Mouse (Mus musculus): Measurements from ENCODE around the gene F3.

F3 gene

DNA sequence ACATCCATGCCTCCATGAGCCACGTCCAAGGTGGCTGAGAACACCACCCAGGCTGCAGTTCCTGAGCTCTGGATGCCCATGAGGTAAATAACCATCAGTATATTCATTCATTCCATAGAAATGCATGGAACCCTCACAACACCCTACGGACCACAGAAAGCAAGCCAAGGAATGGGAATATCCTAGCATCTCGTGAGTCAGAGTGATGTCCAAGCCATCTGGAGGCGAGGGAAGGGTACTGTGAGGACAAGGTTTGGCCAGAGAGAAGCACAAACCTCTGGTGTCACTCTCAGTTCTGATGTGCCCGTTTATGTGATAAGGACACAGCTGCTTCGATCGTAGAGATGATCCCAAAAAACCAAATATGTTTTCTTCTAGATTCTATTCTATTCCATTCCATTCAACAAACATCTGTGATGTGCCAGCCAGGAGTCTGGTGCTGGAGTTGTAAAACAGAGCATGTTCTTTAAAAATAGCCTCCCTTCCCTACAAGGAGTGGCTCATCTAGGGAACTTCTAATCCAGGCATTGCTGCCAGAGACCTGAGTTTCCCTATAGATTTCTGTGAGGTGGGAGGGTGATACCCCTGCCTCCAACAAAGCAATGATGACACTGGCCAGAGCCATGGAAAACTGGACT, 12.3 kb upstream of the F3 start:
- no peak for DNase-seq

DNA sequence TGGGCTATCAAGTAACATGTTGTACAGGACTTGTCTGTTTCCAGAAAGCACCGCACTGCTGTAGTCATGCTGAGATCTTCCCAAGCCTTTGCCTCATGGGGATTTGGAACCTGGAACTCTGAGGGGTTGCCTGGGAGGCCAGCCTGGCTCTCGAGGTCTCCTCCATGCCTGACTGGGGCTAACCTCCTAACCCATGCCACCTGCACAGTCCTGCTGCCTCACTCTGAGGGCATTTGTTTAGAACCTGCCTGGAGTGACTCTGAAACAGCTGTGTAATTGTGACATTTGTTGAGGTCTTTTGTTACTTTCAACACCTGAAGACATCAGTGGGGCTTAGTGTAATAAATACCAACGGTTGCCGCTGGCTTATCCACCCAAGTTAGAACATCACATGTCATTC, 11.1 kb upstream of the F3 start:
- DNase-seq = no peak

DNA sequence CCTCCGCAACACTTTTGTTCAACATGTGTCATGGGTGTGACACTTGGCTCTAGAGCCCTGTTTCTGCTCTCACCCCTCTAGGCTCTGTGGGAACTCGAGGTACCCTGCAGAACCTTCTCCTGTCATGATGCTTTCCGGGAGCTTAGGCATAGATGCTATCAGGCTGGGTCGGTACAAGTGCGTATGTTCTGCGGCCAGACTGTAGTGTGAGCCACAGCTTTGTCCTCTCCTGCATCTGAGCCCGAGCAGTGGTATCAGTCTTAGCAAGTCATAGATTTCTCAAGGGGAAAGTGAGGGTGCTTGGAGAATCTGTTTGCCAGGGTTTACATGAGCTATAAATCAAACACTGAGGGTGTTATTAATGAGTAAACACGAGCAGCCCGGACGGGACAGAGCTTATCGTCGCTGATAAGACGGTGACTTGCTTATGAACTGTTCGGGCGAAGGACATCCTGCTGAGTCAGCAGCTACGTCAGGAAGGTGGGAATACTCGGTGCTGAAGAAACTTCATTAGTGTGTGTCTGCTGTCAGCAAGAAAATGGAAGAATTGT, 10.1 kb upstream of the F3 start:
- no peak for DNase-seq

DNA sequence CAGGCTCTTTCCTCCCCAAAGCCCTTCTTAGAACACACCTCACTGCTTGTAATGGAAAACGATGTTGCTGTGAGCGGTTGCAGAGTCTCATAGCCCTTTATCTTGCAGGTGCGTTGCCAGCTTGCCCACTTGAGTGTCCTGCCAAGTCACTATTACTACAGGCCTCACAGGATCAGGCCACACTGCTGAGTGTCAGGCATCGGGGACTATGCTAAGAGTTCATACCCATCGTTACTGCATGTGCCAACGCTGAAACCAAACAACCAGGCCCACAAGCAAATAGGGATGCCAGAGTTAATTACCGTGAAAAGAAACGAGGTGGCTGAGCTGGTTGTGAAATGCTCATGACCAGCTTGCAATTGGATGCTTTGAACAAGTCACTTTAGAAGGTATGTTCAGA, 9.5 kb upstream of the F3 start:
- DNase-seq = no peak

DNA sequence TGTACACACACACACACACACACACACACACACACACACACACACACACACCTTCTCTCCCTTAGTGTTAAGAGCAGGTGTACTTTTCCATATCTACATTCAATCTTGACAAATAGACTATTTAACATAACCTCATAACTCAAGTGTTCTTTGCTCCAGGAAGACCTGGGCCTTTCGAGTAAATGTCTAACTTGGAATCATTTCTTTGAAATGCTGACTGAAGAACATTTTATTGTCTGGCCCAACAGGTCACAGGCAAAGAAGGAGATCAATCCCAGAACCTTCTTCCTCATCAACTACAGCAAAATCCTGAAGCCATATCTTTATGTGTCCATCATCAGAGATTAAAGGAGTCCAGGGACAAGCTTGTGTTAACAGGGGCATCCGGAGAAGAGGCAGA, 8.9 kb upstream of the F3 start:
- DNase-seq = no peak

DNA sequence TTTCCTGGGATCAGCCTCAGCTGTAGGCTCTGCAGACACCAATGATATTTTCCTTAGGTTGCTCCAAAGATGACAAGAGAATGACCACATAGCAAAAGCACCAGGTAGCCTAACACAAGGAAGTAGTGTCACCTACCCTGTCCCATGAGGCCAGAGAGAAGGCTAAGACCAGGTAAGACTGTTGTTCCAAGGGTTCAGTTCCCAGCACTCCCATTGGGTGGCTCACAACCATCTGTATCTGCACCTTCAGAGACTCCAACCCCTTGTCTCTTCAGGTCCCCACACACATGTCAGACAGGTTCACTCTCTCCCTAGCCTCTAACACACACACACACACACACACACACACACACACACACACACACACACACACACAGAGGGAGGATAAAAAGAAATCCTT, 8.0 kb upstream of the F3 start:
- DNase-seq = no peak

DNA sequence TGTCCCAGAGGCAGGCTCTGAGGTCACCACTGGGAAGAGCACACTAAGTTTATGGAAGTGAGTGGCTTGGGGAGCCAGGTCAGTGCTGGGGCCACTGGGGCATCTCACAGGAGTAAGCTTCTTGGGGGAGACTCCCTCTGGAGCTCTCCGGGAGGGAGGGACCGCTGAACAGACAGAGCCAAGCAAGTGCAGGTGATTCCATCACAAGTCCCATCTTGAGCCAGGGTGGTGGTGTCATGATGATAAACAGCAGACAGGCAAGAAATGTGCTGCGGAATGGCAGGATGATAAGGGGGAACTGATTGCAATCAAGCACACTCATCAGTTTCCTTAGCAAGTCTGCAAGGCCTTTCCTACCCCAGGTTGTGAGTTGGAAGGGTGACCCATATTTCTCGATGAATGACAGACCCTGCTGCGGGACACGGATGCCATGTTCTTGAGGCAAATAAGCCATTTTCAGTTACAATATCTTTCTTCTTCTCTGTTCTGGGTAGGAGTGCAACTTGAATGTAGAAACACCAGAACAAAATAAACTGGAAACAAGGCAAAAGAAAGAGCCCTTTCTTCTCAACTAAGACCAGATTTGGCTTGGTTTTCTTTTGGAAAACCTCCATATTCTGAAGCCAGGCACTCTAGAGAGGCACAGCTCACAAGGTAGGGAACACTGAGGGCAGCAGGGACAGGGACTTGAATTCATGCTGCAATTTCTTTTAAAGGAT, 7.4 kb upstream of the F3 start:
- DNase-seq = peak; percentile 26

DNA sequence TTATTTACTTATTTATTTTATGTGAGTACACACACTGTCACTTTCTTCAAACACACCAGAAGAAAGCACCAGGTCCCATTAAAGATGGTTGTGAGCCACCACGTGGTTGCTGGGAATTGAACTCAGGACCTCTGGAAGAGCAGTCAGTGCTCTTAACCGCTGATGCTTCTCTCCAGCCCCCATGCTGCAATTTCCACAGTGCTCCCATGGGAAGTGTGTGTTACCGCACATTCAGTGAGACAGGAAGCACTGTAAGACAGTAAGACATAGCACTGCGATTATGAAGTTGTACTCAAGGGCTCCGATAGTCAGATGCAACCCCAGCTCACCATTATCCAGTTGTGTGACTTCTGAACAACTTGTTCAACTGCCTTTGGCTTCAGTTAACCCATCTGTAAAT, 6.9 kb upstream of the F3 start:
- DNase-seq = no peak

DNA sequence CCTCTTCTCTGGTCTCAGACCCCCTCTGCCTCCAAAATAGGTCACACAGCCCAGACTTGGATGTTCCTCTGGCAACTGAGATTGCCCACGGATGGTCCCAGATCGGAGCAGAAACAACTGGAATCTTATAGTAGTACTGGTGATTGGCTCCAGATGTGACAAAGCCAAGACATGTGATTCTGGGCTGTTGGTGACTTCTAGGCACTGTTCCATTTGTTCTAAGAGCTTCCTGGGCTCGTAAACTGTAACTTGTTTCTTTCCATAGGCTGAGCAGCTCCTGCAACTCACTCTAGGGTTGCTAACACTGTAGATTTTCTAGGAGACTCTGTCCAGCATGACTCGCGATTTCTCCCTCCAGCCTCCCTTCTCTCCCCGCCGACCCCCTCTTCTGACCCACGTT, 4.7 kb upstream of the F3 start:
- no peak for DNase-seq

DNA sequence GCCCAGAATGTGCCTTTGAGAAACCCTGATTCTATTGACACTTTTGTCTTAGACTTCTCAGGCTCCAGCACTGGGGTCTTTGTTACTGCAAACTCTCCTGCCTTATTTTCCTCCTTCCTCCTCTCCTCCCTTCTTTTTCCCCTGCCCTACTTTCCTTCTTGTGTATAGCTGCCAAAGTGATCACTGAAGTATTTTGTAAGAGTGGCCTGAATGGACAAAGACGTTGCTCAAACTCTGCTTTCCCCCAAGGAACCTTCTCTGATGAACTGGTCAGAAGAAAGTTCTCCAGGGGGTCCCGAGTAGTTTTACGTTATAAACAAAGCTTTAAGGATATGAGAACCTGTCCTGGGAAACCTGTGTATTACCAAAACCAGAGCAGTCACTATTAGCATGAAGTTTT, 3.6 kb upstream of the F3 start:
- DNase-seq = no peak

DNA sequence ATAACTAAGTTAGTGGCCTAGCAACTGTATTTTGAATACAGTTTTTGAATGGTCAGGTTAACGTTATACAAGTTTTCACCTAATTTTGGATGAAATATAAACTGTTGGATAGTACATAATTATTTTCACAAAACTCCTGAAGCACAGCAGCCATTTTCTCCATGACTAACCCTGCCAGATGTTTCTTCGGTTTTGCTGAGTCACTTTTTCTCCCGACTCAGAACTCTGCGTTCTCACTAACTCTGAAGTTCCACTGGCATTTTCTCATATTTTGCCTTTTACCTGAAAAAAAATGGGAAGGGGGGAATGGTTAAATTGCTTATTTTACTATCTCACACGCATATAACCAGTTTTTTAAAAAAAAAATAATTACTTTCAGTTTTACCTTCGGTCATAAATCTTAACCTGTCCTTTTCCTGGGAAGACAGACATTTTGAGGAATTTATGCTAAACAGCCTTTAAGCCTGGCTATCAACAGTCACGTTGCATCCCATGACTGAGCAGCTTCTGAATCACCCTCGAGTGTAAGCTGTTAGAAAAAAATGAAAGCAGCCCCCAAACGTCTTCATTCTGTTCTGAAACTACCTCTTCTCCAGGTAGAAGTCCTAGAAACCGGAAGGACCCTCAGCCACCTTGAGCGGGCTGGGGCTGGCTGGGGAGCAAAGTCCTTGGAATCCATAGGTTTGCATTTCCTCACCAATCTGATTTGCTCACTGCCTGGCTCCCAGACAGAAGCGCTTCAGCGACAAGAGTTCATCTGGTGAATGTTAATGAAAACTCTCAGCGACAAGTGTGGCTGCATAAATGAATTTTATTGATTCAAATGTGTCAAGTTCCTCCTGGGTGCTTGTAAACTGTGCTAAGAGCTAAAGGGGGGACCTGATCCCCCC, 2.3 kb upstream of the F3 start:
- DNase-seq = no peak

DNA sequence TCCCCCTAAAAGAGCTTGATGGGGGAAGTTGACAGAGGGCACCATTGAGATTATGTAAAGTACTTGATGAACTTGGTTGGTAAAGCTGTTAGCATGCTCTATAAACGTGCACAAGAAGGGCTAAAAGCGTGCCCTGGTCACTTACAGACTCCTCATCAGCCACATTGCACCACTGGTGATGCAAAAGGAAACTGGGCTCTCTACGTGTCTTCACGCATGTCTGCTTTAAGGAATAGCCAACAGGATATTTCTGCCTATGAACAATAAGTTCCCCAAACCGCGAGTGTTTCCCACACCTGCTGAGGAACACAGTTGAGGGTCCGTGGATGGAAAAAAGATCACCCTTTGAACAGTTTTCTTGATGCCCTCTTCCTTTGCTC, 1.7 kb upstream of the F3 start:
- DNase-seq = no peak

DNA sequence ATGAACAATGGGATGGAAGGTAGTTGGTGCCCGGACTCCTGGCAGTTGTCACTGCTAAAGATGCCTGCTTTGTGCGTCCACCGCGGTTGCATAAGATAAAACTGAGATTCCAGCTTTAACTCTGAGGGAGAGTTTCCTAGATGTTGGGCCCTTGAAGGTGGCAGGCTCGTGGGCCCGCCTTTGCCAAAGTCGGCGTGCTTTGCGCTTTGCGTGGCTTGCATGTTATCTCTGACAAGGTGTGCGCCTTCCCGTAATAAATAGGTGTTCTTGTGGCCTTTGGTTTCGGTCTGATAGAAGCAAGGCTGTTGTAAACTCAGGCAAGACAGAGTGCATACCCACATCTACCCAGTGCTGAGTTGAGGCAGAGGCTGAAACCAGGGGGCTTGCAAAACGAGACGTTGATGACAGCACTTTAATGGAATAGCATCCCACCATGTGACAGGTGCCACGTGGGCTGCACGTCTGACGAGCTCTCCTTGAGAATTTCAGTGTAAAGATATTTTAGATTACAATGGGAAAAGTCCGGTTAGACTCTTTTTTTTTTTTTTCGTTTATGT, 709 bp downstream of the F3 start:
- peak; percentile 24 for DNase-seq

DNA sequence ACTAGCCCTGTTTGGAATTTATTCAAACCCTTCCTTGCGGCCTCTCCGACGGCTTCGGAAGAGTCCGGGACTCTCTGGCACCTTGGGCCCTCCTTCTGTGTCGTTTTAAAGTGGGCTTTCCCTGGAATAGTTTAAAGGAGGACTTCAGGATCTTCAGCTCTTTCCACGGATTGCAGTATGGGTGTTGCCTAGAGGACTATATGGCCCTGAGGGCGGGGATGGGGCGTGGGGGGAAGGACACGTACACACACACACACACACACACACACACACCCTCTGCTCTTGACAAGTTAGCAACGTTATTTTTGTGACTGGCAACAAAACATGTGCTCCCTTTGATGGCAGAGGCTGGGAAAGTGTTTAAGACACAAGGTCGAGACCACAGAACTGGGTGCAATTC, 1.2 kb downstream of the F3 start:
- no peak for DNase-seq

DNA sequence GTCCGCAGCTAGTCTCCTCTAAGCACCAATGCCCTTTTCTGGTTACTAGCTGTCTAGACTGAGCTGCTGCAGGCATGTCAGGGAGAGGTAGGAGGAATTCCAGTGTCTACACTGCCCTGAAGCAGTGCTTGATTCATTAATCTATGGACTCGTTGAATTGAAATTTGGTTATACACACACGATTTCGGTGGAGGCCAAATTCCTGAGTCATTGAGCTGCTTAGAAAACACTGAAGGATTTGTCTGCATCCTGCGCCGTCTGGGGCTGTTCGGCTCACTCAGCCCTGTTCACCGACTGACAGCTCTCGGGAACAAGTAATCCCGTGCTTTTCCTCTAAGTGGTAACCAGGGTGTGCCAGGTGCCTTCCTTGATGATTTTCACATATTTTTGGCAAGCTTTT, 2.3 kb downstream of the F3 start:
- no peak for DNase-seq

DNA sequence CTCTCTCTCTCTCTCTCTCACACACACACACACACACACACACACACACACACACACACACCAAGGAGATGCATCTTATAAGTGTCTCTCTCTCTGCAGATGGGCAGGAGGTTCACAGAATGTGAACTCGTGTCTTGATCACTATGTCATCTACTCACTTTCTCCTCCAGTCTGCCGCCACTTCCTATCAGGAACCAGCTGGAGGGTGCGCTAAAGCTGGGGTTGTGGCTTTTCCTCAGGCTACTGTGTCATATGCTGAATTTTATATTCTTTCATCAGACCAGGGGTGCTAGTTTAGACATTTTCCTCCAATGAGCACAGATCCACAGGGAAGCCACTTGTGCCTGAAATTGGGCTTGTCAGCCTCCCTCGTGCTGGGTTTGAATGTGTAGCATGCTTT, 6.3 kb downstream of the F3 start:
- no peak for DNase-seq

DNA sequence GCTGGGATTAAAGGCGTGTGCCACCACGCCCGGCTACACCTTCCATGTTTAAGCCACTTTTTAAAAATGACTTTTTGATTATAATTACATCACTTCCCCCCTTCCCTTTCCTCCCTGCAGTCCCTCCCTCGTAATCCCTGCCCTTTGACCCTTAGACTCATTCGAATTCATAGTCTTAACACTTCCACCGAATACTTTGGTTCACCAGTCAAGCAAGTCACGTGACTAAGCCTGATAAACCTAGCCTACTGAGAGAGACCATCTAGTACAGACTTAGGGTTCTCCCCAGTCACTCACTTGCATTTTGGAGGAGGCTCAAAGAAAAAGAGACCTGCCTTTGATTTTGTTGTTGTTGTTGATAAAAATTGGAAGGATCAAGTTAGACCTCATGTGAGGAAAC, 12.2 kb downstream of the F3 start:
- no peak for DNase-seq

DNA sequence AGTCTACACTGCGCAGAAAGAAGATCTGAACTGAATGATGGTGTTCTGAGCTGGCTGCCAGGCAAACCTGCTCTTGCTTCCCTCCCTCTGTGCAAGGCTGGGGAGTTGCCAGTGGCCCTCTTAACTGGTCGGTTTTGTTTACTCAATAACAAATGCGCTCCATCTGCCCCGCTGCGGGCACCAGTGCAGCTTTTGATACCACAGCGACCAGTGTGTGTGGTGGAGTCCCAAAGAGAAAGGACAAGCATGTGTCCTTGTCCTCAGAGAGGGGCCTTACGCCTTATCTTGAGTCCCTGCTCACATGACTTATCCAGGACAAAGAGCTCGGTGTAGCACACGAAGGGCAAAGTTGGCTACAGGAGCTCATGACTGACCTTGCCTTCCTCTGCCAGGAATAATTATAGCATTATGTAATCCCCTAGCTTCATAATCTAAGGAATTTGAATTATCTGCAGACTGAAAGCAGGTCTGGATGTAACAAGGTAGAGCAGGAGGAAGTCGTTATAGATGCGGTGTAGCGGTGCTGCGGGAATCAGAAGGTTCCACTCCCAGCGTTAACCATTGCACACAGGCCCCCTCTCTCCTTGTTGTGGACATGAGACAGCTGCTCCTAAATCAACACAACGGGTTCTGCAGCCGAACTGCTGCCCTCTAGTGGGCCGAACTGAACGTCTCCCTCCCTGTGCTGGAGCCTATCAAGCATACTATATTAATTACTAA, 12.8 kb downstream of the F3 start:
- peak; percentile 86 for DNase-seq

DNA sequence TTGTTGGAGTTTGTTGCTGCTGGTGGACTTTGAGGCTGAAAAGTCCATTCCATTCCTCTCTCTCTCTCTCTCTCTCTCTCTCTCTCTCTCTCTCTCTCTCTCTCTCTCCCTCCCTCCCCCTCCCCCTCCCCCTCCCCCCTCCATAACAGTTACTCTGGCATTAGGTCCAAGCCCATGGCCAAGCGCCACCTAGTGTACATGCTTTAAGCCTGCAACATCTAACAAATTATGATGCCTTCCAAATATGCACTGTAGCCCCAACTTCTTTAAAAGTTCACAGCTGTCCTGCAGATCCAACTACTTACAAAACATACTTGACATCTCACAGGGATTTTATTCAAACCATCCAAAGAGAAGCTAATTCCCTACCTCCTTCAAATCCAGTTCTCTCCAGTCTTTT, 14.1 kb downstream of the F3 start:
- DNase-seq = peak; percentile 30

DNA sequence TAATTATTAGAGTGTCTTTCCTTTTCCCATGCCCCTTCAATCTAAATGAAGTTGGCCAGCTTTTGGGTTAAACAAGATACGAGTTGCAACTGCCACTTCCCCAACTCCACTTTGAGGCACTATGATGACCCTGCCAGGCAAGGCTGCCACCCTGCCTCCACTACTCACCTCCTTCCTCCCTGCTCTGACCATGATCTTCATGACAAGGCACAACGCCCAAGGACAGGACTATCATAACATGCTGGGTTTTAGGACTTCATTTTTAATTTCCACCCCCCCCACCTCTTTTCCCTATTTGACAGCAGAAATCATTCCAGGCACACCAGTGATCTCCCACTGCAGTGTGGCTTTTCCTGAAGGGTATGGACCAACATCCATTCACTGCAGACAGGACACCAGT, 14.6 kb downstream of the F3 start:
- DNase-seq = no peak

DNA sequence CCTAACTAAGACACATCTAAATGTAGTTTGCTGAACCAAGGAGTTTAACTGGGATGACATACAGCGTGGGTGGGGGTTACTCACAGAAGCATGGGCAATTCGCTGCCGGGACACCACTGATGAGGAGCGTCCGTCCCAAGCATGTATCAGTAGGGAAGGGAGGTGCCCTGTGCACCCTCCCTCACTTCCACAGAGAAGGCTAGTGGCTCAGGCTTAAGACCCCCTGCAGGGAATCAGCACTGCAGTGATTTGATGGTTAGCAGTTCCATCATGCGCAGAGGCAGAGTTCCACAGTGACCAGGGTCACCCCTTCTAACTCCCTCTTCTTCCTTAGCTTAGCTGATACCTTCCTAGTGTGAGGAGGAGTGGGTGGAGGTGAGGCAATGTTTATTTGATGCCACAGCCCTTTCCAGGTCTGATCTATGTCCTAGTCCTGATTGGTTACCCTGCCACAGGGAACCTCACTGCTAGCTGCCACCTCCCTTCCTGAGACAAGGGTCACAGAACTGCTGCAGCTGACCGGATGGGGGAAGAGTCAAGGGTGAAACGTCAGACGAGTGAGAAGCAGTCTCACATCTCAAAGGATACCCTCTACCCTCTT, 15.5 kb downstream of the F3 start:
- DNase-seq = no peak

DNA sequence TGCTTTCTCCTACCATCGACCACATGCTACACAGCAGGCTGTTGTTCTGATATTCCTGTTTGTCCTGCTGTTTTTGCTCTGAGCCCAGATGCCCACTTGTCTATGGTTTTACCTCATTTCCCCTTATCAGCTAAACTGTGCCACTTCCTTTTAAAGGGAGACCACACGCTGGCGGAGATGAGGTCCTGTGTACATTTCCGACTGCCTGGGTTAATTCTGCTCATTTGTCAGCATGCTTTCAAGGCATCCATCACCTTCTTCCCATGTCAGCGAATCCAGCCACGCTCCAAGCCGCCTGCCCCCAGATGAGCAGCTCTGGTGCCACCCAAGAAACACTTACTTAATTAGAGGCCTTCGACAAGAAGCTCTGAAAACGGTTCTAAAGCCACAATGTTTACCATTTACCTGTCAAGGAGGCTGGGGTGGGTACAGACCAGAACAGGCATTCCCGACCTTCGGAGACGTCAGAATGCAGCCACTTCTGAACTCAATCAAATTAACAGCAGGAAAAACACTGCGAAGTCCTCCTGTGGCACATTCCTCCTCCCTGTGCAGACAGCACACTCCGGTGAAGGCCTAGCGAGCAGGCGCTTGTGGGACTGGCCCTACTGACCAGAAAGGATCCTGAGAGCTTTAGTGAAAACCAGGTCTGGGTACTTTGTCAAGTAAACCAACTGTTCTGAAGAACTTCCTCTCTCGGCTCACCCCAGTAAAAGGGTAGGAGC, 16.3 kb downstream of the F3 start:
- no peak for DNase-seq
